Mouse (Mus musculus): ENCODE data around the gene Reep3. TPM values are rescaled to one million over a fixed set of nuclear protein-coding genes. Genes with fewer than 3 reads are reported as not detected.

Gene Reep3
- polyA plus RNA-seq, 1 experiment from 2014 or later: 8.9 TPM

DNA sequence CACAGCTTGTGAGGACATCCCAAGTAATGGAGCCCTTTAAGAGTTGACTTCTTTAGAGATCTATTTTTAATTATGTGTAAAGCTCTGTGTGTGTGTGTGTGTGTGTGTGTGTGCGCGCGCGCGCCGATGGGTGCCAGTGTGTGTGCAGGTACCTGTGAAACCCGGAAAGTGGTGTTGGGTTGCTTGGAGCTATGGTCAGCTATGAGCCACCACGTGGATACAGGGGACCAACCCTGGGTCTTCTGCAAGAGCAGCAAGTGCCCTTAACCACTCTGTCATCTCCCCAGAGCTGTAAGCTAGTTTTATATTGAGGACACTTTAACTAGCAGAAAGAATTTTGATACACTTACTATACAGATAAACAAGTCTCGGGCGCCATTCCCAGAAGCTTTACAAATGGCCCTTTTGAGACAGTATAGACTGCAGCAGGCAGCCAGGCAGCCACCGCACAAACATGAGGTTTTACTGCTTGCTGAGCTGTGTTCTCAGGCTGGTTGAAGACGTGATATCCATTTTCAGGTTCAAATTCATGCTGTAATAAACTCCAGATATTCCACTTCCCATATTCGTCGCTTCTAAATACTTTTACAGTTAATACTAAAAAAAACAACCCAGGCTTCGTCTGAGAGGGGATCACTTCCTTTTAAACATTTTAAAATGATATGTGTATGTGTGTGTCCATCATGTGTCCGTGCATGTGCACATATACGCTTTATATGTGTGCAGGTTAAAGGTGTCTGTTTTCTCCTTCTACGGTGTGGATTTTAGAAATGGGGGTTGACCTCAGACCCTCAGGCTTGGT lies 15.3 kb downstream of the Reep3 start:
- 80% methylated on average over 18 of the region's 18 CpGs for WGBS (ENCODE audit: insufficient replicate concordance)
- Histone ChIP-seq H3K9me3 (replicated peaks) (no peaks in the 10 kb centered on the region), H3K4me1 (replicated peaks) (peaks cover 9% of the 10 kb centered on the region), H3K27me3 (no peaks in the 10 kb centered on the region), H3K9ac (no peak overlapping the region), H3K27ac (replicated peaks) (no peak overlapping the region), H3K4me3 (replicated peaks) (no peak overlapping the region), H3K36me3 (replicated peaks) (no peaks in the 10 kb centered on the region), H3K4me2 (no peak overlapping the region)
- no peak for ATAC-seq (ENCODE audit: insufficient read depth)

DNA sequence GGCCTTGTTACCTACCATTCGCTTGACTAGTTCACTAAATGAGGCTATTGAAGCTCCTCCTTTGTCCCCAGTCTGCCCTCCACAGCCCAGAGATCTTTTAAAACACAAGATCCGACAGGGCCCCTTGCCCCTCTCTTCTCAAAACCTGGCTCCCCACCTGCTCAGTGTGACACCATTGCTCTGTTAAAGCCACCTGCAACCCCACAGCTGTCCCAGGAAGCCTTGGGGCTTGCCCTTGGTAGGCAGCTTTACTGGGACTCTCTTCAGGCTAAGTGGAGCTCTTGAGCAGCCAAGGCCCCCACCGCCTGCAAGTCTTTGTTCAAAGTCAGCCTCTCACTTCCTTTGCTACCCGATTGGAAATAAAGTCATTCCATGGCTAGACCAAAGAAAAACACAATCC lies 17.7 kb downstream of the Reep3 start:
- Histone ChIP-seq H3K4me2 (0 out of 2 replicates have a peak overlapping the region, but pooled peaks have one; percentile 5), H3K9ac (no peak overlapping the region), H3K4me3 (replicated peaks) (no peak overlapping the region), H3K36me3 (replicated peaks) (no peaks in the 10 kb centered on the region), H3K4me1 (replicated peaks) (peaks cover 9% of the 10 kb centered on the region), H3K27ac (replicated peaks) (no peak overlapping the region), H3K27me3 (no peaks in the 10 kb centered on the region), H3K9me3 (replicated peaks) (no peaks in the 10 kb centered on the region)
- WGBS (ENCODE audit: insufficient replicate concordance): 41% methylated on average over 4 of the region's 4 CpGs
- no peak for ATAC-seq (ENCODE audit: insufficient read depth)

DNA sequence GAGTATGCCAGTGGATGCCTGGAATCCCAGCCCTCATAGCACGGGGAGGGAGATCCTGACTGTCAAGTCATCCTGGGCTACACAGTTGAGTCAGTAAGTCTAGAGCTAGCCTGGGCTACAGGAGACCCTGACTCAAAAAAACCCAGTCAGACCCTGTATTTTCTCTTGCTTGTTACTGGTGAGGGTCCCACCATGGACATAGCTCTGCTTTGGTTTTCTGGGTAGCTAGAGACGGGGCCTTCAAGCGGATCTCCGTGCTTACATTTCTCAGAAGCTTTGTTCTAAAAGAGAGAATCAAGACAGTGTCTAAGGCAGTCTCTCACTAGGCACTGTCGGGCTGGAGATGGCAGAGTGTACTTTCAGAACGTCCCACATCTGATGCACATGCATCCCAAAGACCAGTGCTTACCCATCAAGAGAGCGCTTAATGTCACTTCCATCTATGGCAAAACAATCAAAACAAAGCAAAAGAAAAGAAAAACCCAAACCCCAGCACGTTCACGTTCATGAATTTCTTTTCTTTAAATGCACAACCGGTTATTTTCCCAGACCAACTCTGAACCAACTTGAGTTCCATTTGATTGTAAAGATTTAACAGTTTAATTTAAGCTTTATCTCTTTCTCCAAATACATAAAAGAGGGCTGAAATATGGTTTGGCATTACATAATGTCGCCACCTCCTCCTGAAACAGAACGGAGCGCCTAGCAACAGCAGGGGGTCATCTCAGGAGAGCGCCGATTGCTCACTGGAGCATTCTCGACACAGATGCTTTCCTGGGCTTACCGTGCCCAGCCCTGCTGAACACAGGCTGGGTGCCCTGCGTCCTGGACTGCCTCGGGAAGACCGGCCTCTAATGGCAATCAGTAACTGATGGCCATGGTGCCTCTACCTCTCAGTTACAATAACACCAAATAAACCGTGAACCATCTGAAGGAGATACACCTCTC lies 20.5 kb downstream of the Reep3 start:
- H3K36me3 ChIP-seq (replicated peaks): no peaks in the 10 kb centered on the region
- H3K4me1 ChIP-seq (replicated peaks): peaks cover 12% of the 10 kb centered on the region
- no peak overlapping the region for H3K27ac ChIP-seq (replicated peaks)
- WGBS (ENCODE audit: insufficient replicate concordance): 72% methylated on average over 21 of the region's 21 CpGs
- no peak overlapping the region for H3K9ac ChIP-seq
- no peak for ATAC-seq (ENCODE audit: insufficient read depth)
- H3K4me3 ChIP-seq (replicated peaks): no peak overlapping the region
- H3K27me3 ChIP-seq: no peaks in the 10 kb centered on the region
- H3K9me3 ChIP-seq (replicated peaks): no peaks in the 10 kb centered on the region
- H3K4me2 ChIP-seq: no peak overlapping the region

DNA sequence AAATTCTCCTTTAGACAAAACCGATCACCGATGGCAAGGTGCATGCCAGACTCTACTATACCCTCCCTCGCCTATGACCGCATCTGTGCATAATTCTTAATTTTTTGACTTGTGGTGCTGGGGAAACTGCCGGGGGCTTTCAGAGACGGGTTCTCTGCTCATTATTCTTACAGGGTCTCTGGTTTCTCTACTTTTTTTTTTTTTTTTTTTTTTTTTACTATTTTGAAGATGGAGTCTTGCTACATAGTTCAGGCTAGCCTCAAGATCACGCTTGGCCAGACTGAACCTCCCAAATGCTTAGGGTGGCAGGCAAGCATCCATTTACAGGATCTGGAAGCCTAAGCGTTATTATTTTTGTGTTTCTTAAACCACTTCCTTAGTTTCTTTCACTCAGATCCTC lies 23.2 kb downstream of the Reep3 start:
- WGBS (ENCODE audit: insufficient replicate concordance): 68% methylated on average over 8 of the region's 8 CpGs

GRCm38 (mm10) chr10:67072600-67072999 lies 24.1 kb downstream of the Reep3 start:
- H3K4me1 ChIP-seq (replicated peaks): 0 out of 2 replicates have a peak, but pooled peaks cover 3% of the 10 kb centered on the region
- H3K9ac ChIP-seq: no peak overlapping the region
- ATAC-seq (ENCODE audit: insufficient read depth): no peak
- no peak overlapping the region for H3K4me2 ChIP-seq
- no peak overlapping the region for H3K4me3 ChIP-seq (replicated peaks)
- H3K36me3 ChIP-seq (replicated peaks): no peaks in the 10 kb centered on the region
- no peaks in the 10 kb centered on the region for H3K27me3 ChIP-seq
- 75% methylated on average over 4 of the region's 4 CpGs for WGBS (ENCODE audit: insufficient replicate concordance)
- no peaks in the 10 kb centered on the region for H3K9me3 ChIP-seq (replicated peaks)
- H3K27ac ChIP-seq (replicated peaks): no peak overlapping the region

More for the DNA sequence above, 23.2 kb downstream of the Reep3 start:
- no peak overlapping the region for H3K9ac ChIP-seq
- peaks cover 5% of the 10 kb centered on the region; the same call in 1 of the 2 replicates for H3K4me1 ChIP-seq (replicated peaks)
- H3K27ac ChIP-seq (replicated peaks): no peak overlapping the region
- H3K9me3 ChIP-seq (replicated peaks): no peaks in the 10 kb centered on the region
- H3K36me3 ChIP-seq (replicated peaks): no peaks in the 10 kb centered on the region
- H3K4me2 ChIP-seq: no peak overlapping the region
- no peak for ATAC-seq (ENCODE audit: insufficient read depth)
- H3K27me3 ChIP-seq: no peaks in the 10 kb centered on the region
- H3K4me3 ChIP-seq (replicated peaks): no peak overlapping the region

- no peak overlapping the region for H3K27ac ChIP-seq (replicated peaks)
- no peak for ATAC-seq (ENCODE audit: insufficient read depth)
- 0 out of 2 replicates have a peak, but pooled peaks cover 3% of the 10 kb centered on the region for H3K4me1 ChIP-seq (replicated peaks)
- no peak overlapping the region for H3K4me2 ChIP-seq
- no peaks in the 10 kb centered on the region for H3K36me3 ChIP-seq (replicated peaks)
- H3K9me3 ChIP-seq (replicated peaks): no peaks in the 10 kb centered on the region
- no peak overlapping the region for H3K4me3 ChIP-seq (replicated peaks)
- no peaks in the 10 kb centered on the region for H3K27me3 ChIP-seq
- no peak overlapping the region for H3K9ac ChIP-seq
- 39% methylated on average over 5 of the region's 5 CpGs for WGBS (ENCODE audit: insufficient replicate concordance)
Measured at GRCm38 (mm10) chr10:67071884-67072283, 24.9 kb downstream of the Reep3 start.

GRCm38 (mm10) chr10:67071389-67071788 lies 25.4 kb downstream of the Reep3 start:
- Histone ChIP-seq H3K9ac (no peak overlapping the region), H3K4me3 (replicated peaks) (no peak overlapping the region), H3K27ac (replicated peaks) (no peak overlapping the region), H3K27me3 (no peaks in the 10 kb centered on the region), H3K36me3 (replicated peaks) (no peaks in the 10 kb centered on the region), H3K4me2 (no peak overlapping the region), H3K9me3 (replicated peaks) (no peaks in the 10 kb centered on the region), H3K4me1 (replicated peaks) (0 out of 2 replicates have a peak, but pooled peaks cover 6% of the 10 kb centered on the region)
- 46% methylated on average over 4 of the region's 4 CpGs for WGBS (ENCODE audit: insufficient replicate concordance)
- no peak for ATAC-seq (ENCODE audit: insufficient read depth)

GRCm38 (mm10) chr10:67069013-67069412 lies 27.7 kb downstream of the Reep3 start:
- H3K4me3 ChIP-seq (replicated peaks): no peak overlapping the region
- peak overlapping the region; percentile 29; the same call in 1 of the 2 replicates for H3K4me2 ChIP-seq
- H3K4me1 ChIP-seq (replicated peaks): 0 out of 2 replicates have a peak, but pooled peaks cover 6% of the 10 kb centered on the region
- no peak overlapping the region for H3K9ac ChIP-seq
- no peak for ATAC-seq (ENCODE audit: insufficient read depth)
- no peaks in the 10 kb centered on the region for H3K9me3 ChIP-seq (replicated peaks)
- H3K36me3 ChIP-seq (replicated peaks): no peaks in the 10 kb centered on the region
- H3K27ac ChIP-seq (replicated peaks): no peak overlapping the region
- H3K27me3 ChIP-seq: no peaks in the 10 kb centered on the region
- 17% methylated on average over 10 of the region's 10 CpGs for WGBS (ENCODE audit: insufficient replicate concordance)

DNA sequence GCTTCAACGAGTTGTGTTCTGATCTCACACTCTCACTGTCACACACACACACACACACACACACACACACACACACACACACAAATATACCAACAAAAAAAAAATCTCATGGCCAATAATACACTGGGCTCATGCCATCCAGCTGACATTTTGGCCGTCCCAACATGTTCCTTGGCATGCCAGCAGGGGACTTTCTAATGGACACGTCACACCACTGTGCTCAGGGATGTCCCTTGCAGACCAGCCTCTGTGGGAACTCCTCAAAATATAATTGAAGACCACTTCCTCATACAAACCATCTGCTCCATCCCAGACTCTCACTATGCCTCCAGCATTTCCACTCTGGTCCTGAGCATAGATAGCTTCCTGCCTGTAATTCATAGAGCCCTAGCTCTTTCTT lies 30.3 kb downstream of the Reep3 start:
- Histone ChIP-seq H3K27ac (replicated peaks) (no peak overlapping the region), H3K4me2 (no peak overlapping the region), H3K36me3 (replicated peaks) (no peaks in the 10 kb centered on the region), H3K27me3 (no peaks in the 10 kb centered on the region), H3K9ac (no peak overlapping the region), H3K4me3 (replicated peaks) (no peak overlapping the region), H3K9me3 (replicated peaks) (no peaks in the 10 kb centered on the region), H3K4me1 (replicated peaks) (0 out of 2 replicates have a peak, but pooled peaks cover 3% of the 10 kb centered on the region)
- WGBS (ENCODE audit: insufficient replicate concordance): 60% methylated on average over 3 of the region's 3 CpGs
- ATAC-seq (ENCODE audit: insufficient read depth): no peak

DNA sequence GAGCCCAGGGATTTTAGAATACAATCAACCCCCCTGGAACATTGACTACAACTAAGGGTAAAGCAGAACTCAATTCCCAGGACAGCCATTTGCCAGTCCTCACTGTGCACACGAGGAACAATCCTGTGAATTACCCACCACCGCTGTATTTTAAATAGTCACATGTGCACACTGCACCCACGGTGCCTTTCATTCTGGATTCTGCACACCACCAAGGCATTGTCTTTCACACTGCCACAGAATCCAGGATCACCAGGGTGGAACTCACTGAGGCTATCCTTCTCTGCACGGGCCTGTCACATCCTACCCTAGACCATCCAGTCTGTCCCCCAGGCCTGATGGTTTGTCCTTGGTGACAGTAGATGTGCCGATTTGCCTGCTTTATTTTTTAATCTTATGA lies 30.8 kb downstream of the Reep3 start:
- no peaks in the 10 kb centered on the region for H3K9me3 ChIP-seq (replicated peaks)
- H3K9ac ChIP-seq: no peak overlapping the region
- ATAC-seq (ENCODE audit: insufficient read depth): no peak
- H3K27me3 ChIP-seq: no peaks in the 10 kb centered on the region
- H3K4me1 ChIP-seq (replicated peaks): 0 out of 2 replicates have a peak, but pooled peaks cover 3% of the 10 kb centered on the region
- no peak overlapping the region for H3K4me3 ChIP-seq (replicated peaks)
- 64% methylated on average over 5 of the region's 5 CpGs for WGBS (ENCODE audit: insufficient replicate concordance)
- no peak overlapping the region for H3K4me2 ChIP-seq
- H3K36me3 ChIP-seq (replicated peaks): no peaks in the 10 kb centered on the region
- no peak overlapping the region for H3K27ac ChIP-seq (replicated peaks)
